9 mouse cellular contexts compared by ENCODE assay signal in the genomic region with DNA sequence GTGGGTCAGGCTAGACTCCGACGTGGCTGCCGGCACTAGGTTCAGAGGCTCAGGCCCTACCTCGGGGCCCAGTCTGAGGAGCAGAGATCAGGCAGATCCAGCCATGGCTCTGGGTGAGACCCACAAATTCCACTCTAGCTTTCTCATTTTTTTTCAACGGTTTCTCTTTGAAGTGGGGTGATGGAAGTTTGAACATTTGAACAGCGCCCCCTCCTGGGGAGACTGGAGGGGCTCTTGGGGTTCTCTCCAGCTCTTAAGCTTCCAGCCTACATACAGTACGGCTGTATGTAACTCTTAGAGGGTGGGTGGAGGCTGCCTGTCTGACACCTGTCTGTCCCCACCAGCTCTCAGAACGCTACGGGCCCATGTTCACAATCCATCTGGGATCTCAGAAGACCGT. TPM values are rescaled to one million over a fixed set of nuclear protein-coding genes. Genes with fewer than 3 reads are reported as not detected.
DNase-seq lines count a peak whose midpoint lies in the region; ATAC-seq and TF ChIP-seq lines count a peak whose summit lies in the region.
"Had no signal": no experiment of that assay in that cellular context is flagged by ENCODE, and none has a peak within 500 bp of the region (broad histone marks: within the 10 kb centered on the region; RNA-seq: fewer than 3 reads in every experiment).

No protein-coding gene starts in this region.

- no peak overlapping the region for H3K4me2 ChIP-seq in lung, embryonic 16.5 days (ENCODE audit: low read depth, low read length)
- peak overlapping the region; percentile 41 for H3K4me2 ChIP-seq in stomach, postnatal 0 days (replicated peaks; ENCODE audit: low read depth)
- H3K4me2 ChIP-seq in heart, embryonic 12.5 days: no peak overlapping the region

- no peaks in the 10 kb centered on the region; the same call in 1 of the 2 replicates for H3K27me3 ChIP-seq in lung, embryonic 16.5 days (ENCODE audit: control insufficient read depth, insufficient read depth, low read depth, low read length)
- H3K27me3 ChIP-seq in stomach, postnatal 0 days (ENCODE audit: control insufficient read depth, insufficient read depth, low read length): no peaks in the 10 kb centered on the region
- H3K27me3 ChIP-seq in heart, embryonic 12.5 days (replicated peaks): peaks cover 65% of the 10 kb centered on the region

- no peaks in the 10 kb centered on the region; the same call in none of the 2 replicates for H3K4me1 ChIP-seq in lung, embryonic 16.5 days (replicated peaks; ENCODE audit: control insufficient read depth, insufficient read depth, low read length)
- H3K4me1 ChIP-seq in stomach, postnatal 0 days (replicated peaks; ENCODE audit: control insufficient read depth, insufficient read depth): peaks cover 6% of the 10 kb centered on the region; the same call in 1 of the 2 replicates
- H3K4me1 ChIP-seq in heart, embryonic 12.5 days (replicated peaks): peaks cover 15% of the 10 kb centered on the region

- 45% methylated on average over 10 of the region's 10 CpGs for WGBS in lung, embryonic 16.5 days
- WGBS in stomach, postnatal 0 days: 48% methylated on average over 10 of the region's 10 CpGs
- WGBS in heart, embryonic 12.5 days: 56% methylated on average over 10 of the region's 10 CpGs

- no peak overlapping the region for H3K27ac ChIP-seq in lung, embryonic 16.5 days (ENCODE audit: low read length)
- H3K27ac ChIP-seq in stomach, postnatal 0 days (replicated peaks): peak overlapping the region; percentile 78
- H3K27ac ChIP-seq in heart, embryonic 12.5 days (ENCODE audit: poor library complexity, severe bottlenecking): no peak overlapping the region

- TF ChIP-seq CTCF in stomach, postnatal 0 days (IDR thresholded peaks at IDR 0.05; ENCODE audit: low read depth): peak; percentile 68

- H3K36me3 ChIP-seq in lung, embryonic 16.5 days (ENCODE audit: control insufficient read depth, insufficient read depth, low read length): no peaks in the 10 kb centered on the region
- H3K36me3 ChIP-seq in stomach, postnatal 0 days (ENCODE audit: control insufficient read depth, insufficient read depth, low read length): no peaks in the 10 kb centered on the region
- no peaks in the 10 kb centered on the region for H3K36me3 ChIP-seq in heart, embryonic 12.5 days

- TF ChIP-seq EP300 in stomach, postnatal 0 days (optimal IDR thresholded peaks at IDR 0.05): no peak

- ATAC-seq in lung, embryonic 16.5 days (ENCODE audit: low read depth): peak; percentile 26; the same call in 1 of the 2 replicates
- ATAC-seq in stomach, postnatal 0 days (ENCODE audit: low FRiP score, low TSS enrichment): no peak
- ATAC-seq in heart, embryonic 12.5 days (ENCODE audit: insufficient number of reproducible peaks, low FRiP score): no peak

- DNase-seq in lung, postnatal 14 days: no peak
- peak; percentile 46 for DNase-seq in T-cell, adult 2 months (ENCODE audit: low spot score)
- DNase-seq in induced T-regulatory cell, adult 2 months (ENCODE audit: low read depth): peak; percentile 86
- DNase-seq in stomach, postnatal 0 days (ENCODE audit: low spot score): peak; percentile 81
- DNase-seq in testis, postnatal 14 days (ENCODE audit: low spot score): no peak
- DNase-seq: left cerebral cortex, postnatal 4 days; right cerebral cortex, adult 18-20 months had no signal

- peak overlapping the region; percentile 44; the same call in 1 of the 2 replicates for H3K9ac ChIP-seq in lung, embryonic 16.5 days (ENCODE audit: low read length)
- 0 out of 2 replicates have a peak overlapping the region, but pooled peaks have one; percentile 2 for H3K9ac ChIP-seq in stomach, postnatal 0 days (ENCODE audit: low read length)
- no peak overlapping the region for H3K9ac ChIP-seq in heart, embryonic 12.5 days

- H3K4me3 ChIP-seq in lung, embryonic 16.5 days (ENCODE audit: low read length): no peak overlapping the region
- peak overlapping the region; percentile 21; the same call in 1 of the 2 replicates for H3K4me3 ChIP-seq in stomach, postnatal 0 days (ENCODE audit: low read depth, low read length)
- H3K4me3 ChIP-seq in heart, embryonic 12.5 days: no peak overlapping the region

- no peaks in the 10 kb centered on the region for H3K9me3 ChIP-seq in lung, embryonic 16.5 days (ENCODE audit: control insufficient read depth, low read length)
- H3K9me3 ChIP-seq in stomach, postnatal 0 days (ENCODE audit: control insufficient read depth, low read length): no peaks in the 10 kb centered on the region
- no peaks in the 10 kb centered on the region for H3K9me3 ChIP-seq in heart, embryonic 12.5 days (replicated peaks)

RNA-seq across cellular contexts. Expression of a gene that starts 1.1 kb away (rescaled TPM):
- polyA plus RNA-seq in lung, embryonic 16.5 days (2015; fragmentation: Nextera tagmentation; extraction: Ambion mirVana): 0.18 and 0.33 TPM in 2 replicates
- 4.8 and 8.5 TPM in 2 replicates for polyA plus RNA-seq in stomach, postnatal 0 days (2015; fragmentation: Nextera tagmentation; extraction: Ambion mirVana)
- not detected in 2 replicates for polyA plus RNA-seq in heart, embryonic 12.5 days (2016; fragmentation: Nextera tagmentation; extraction: Ambion mirVana)

RNA-seq across cellular contexts. Expression of a gene that starts 2.3 kb away (rescaled TPM):
- polyA plus RNA-seq in lung, embryonic 16.5 days (2015; fragmentation: Nextera tagmentation; extraction: Ambion mirVana): 79.8 and 94.4 TPM in 2 replicates
- 109 and 114 TPM in 2 replicates for polyA plus RNA-seq in stomach, postnatal 0 days (2015; fragmentation: Nextera tagmentation; extraction: Ambion mirVana)
- 66.2 and 72.6 TPM in 2 replicates for polyA plus RNA-seq in heart, embryonic 12.5 days (2016; fragmentation: Nextera tagmentation; extraction: Ambion mirVana)

RNA-seq across cellular contexts. Expression of a gene that starts 24.0 kb away (rescaled TPM):
- polyA plus RNA-seq in lung, embryonic 16.5 days (2015; fragmentation: Nextera tagmentation; extraction: Ambion mirVana): 6.6 and 8.6 TPM in 2 replicates
- polyA plus RNA-seq in stomach, postnatal 0 days (2015; fragmentation: Nextera tagmentation; extraction: Ambion mirVana): 3.5 TPM in 2 replicates
- 8.2 and 8.5 TPM in 2 replicates for polyA plus RNA-seq in heart, embryonic 12.5 days (2016; fragmentation: Nextera tagmentation; extraction: Ambion mirVana)

RNA-seq across cellular contexts. Expression of a gene that starts 28.1 kb away (rescaled TPM):
- 1.7 and 1.9 TPM in 2 replicates for polyA plus RNA-seq in lung, embryonic 16.5 days (2015; fragmentation: Nextera tagmentation; extraction: Ambion mirVana)
- polyA plus RNA-seq in stomach, postnatal 0 days (2015; fragmentation: Nextera tagmentation; extraction: Ambion mirVana): 13.8 and 14.9 TPM in 2 replicates
- 1.1 and 2.1 TPM in 2 replicates for polyA plus RNA-seq in heart, embryonic 12.5 days (2016; fragmentation: Nextera tagmentation; extraction: Ambion mirVana)

RNA-seq across cellular contexts. Expression of a gene that starts 51.6 kb away (rescaled TPM):
- 1.3 and 1.7 TPM in 2 replicates for polyA plus RNA-seq in lung, embryonic 16.5 days (2015; fragmentation: Nextera tagmentation; extraction: Ambion mirVana)
- polyA plus RNA-seq in stomach, postnatal 0 days (2015; fragmentation: Nextera tagmentation; extraction: Ambion mirVana): 0.41 and 0.46 TPM in 2 replicates
- 0.10 and 0.36 TPM in 2 replicates for polyA plus RNA-seq in heart, embryonic 12.5 days (2016; fragmentation: Nextera tagmentation; extraction: Ambion mirVana)

Comparison
In these comparisons a context has a peak if more than half of its experiments do, and no peak if none do; other contexts are left out.
1. DNase-seq: peak in T-cell, adult 2 months (single experiment), induced T-regulatory cell, adult 2 months (single experiment) and stomach, postnatal 0 days (single experiment); none in lung, postnatal 14 days (single experiment) and testis, postnatal 14 days (single experiment).